In the genomic region with DNA sequence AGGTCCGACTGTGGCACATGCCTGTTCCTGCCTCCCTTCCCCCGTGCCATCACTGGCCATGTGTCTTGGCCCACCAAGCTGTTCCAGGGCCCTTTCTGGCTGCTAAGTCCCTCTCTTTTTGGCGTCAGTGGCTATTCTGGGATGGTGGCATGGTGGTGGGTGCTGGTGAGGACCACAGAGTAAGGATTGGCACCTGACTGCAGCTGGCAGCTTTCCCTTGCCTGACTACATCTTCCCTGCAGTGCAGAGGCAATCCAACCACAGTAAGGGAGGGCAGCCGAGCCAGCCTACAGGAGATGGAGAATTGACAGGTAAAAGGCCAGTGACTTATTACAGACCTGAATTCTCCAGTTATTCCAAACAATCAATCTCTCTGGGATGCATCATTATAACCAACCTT, we compare ENCODE assay signal across 27 mouse cellular contexts. TPM values are rescaled to one million over a fixed set of nuclear protein-coding genes. Genes with fewer than 3 reads are reported as not detected.
DNase-seq lines count a peak whose midpoint lies in the region; ATAC-seq lines count a peak whose summit lies in the region.
"Had no signal": no experiment of that assay in that cellular context is flagged by ENCODE, and none has a peak within 500 bp of the region (broad histone marks: within the 10 kb centered on the region; RNA-seq: fewer than 3 reads in every experiment).

No protein-coding gene starts in this region.

- DNase-seq in cerebellum, postnatal 10 days, result peak; percentile 79 to 85
- no peak for DNase-seq in cerebellum, adult 18-20 months
- peak; percentile 34 to 51 for DNase-seq in cerebellum, postnatal 25 days
- DNase-seq in cerebellum, postnatal 4 days (ENCODE audit: low spot score in 2 of 2), result no peak
- peak; percentile 47 for DNase-seq in left cerebral cortex, postnatal 4 days
- DNase-seq in left cerebral cortex, postnatal 36 days (ENCODE audit: low spot score in 2 of 2), result no peak
- DNase-seq: adrenal gland, adult 8-10 months; adrenal gland, postnatal 14 days; adrenal gland, postnatal 36 days; B cell, adult 2 months; cerebellum, adult 9-10 months; cerebellum, postnatal 36 days; forebrain, postnatal 0 days had no signal

- 77% methylated on average over 4 of the region's 4 CpGs for WGBS in kidney, embryonic 14.5 days

- no peaks in the 10 kb centered on the region for H3K36me3 ChIP-seq in kidney, embryonic 14.5 days (ENCODE audit: control insufficient read depth, insufficient read depth, low read length)
- H3K36me3 ChIP-seq: forebrain, embryonic 15.5 days; G1E had no signal

- intact Hi-C loops in left cerebral cortex, postnatal 4 days (cut with DNase I), result no loop called here
- intact Hi-C loops in left cerebral cortex, postnatal 36 days (cut with DNase I), result no loop called here

- no peaks in the 10 kb centered on the region for H3K9me3 ChIP-seq in kidney, embryonic 14.5 days (ENCODE audit: control insufficient read depth, low read length)
- H3K9me3 ChIP-seq: forebrain, embryonic 13.5 days; forebrain, embryonic 15.5 days; G1E had no signal

- no peak overlapping the region for H3K9ac ChIP-seq in kidney, embryonic 14.5 days (ENCODE audit: low read depth, low read length)
- H3K9ac ChIP-seq: forebrain, embryonic 13.5 days; forebrain, embryonic 15.5 days; forebrain, postnatal 0 days had no signal

- H3K27ac ChIP-seq in kidney, embryonic 14.5 days (ENCODE audit: low read depth, low read length), result no peak overlapping the region
- H3K27ac ChIP-seq: forebrain, embryonic 13.5 days; forebrain, embryonic 15.5 days had no signal

- 0 out of 2 replicates have a peak, but pooled peaks cover 2% of the 10 kb centered on the region for H3K27me3 ChIP-seq in kidney, embryonic 14.5 days (ENCODE audit: control insufficient read depth, insufficient read depth, low read length)
- H3K27me3 ChIP-seq: forebrain, embryonic 13.5 days; forebrain, embryonic 15.5 days; Patski had no signal

- ATAC-seq in kidney, embryonic 14.5 days (ENCODE audit: low FRiP score, low TSS enrichment), result no peak
- ATAC-seq: activated CD4-positive, CD25-positive, alpha-beta regulatory T cell, adult 4 months; CD4-positive, CD25-positive, alpha-beta regulatory T cell, adult 4 months; forebrain, embryonic 13.5 days; forebrain, embryonic 15.5 days; forebrain, postnatal 0 days; Patski had no signal

- H3K4me3 ChIP-seq in kidney, embryonic 14.5 days (ENCODE audit: low read length), result no peak overlapping the region
- H3K4me3 ChIP-seq: forebrain, embryonic 13.5 days; forebrain, embryonic 15.5 days had no signal

- H3K4me2 ChIP-seq in kidney, embryonic 14.5 days (replicated peaks; ENCODE audit: low read depth, low read length), result no peak overlapping the region
- H3K4me2 ChIP-seq: forebrain, embryonic 13.5 days; forebrain, embryonic 15.5 days had no signal

- no peaks in the 10 kb centered on the region for H3K4me1 ChIP-seq in kidney, embryonic 14.5 days (ENCODE audit: control insufficient read depth, insufficient read depth, low read length)
- H3K4me1 ChIP-seq: forebrain, embryonic 13.5 days; forebrain, embryonic 15.5 days had no signal

RNA-seq across cellular contexts. Expression of a gene that starts 45.1 kb away (rescaled TPM):
- total RNA-seq in left cerebral cortex, postnatal 4 days (2021), result not detected
- not detected for total RNA-seq in left cerebral cortex, postnatal 36 days (2021)
- not detected in 2 replicates for polyA plus RNA-seq in kidney, embryonic 14.5 days (2014; fragmentation: Nextera tagmentation; extraction: Ambion mirVana)
- total RNA-seq: adrenal gland, adult 18-20 months; adrenal gland, adult 8-10 months; adrenal gland, postnatal 14 days; adrenal gland, postnatal 36 days; CH12.LX; forebrain, postnatal 0 days; G1E had no signal
- polyA plus RNA-seq: activated CD4-positive, CD25-positive, alpha-beta regulatory T cell, adult 4 months; CD4-positive, CD25-positive, alpha-beta regulatory T cell, adult 4 months; cerebellum, adult 2 months; cortical plate, adult 2 months; embryonic facial prominence, embryonic 11.5 days; embryonic facial prominence, embryonic 14.5 days; forebrain, embryonic 11.5 days; forebrain, embryonic 13.5 days; forebrain, embryonic 15.5 days; forebrain, postnatal 0 days; G1E; Patski had no signal

RNA-seq across cellular contexts. Expression of a gene that starts 52.3 kb away (rescaled TPM):
- 10 to 100 TPM; 15.4 to 17.4 TPM for total RNA-seq in left cerebral cortex, postnatal 4 days (2021)
- total RNA-seq in left cerebral cortex, postnatal 36 days (2021), result 10 to 100 TPM; 16.7 to 19.4 TPM
- polyA plus RNA-seq in kidney, embryonic 14.5 days (2014; fragmentation: Nextera tagmentation; extraction: Ambion mirVana), result 17.4 and 27.4 TPM in 2 replicates

Comparison
In these comparisons a context has a peak if more than half of its experiments do, and no peak if none do; other contexts are left out.
1. DNase-seq: peak in cerebellum, postnatal 10 days (2 of 2), cerebellum, postnatal 25 days (2 of 2) and left cerebral cortex, postnatal 4 days (single experiment); none in cerebellum, adult 18-20 months (0 of 2), cerebellum, postnatal 4 days (0 of 2) and left cerebral cortex, postnatal 36 days (0 of 2).